Mouse (Mus musculus): Measurements from ENCODE around the gene Cltb. TPM values are rescaled to one million over a fixed set of nuclear protein-coding genes. Genes with fewer than 3 reads are reported as not detected.
A peak's percentile ranks its signal among the peaks of the same experiment; 100 is the strongest.

Gene Cltb
- total RNA-seq, 2 experiments from 2014 or later: 97.1 to 104 TPM

DNA sequence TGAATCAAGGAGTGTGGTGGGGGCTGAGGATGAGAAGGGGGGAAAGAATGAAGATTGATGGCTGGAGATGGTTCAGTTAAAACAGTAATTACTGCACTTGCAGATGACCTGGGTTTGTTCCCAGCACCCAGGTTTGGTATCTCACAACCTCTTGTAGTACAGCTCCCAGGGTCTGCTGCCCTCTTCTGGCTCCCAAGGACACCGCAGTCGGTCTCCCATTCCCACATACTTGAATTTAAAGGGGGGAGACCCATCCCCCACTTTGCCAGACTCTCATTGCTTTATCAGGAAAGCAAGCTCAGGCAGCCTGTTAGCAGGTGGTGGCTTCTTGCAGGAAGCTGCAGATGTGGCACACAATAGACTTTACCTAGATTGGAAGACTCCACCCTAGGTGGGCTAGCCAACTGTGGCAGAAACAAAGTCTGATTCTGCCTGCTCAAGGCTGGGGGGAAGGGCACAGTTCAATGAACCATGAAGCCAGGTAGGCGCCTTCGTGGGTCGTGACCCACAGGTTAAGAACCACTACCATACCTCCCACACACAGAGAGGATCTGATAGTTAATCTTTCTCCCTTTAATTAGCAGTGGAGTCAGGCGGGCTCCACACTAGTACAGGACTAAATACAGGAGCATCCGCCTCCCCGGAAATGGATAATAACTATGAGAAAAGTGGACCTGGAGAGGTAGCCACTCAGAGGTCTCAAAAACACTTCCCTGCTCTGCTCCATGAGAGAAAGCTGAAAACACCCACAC, 45.4 kb downstream of the Cltb start:
- intact Hi-C loops (cut with DNase I): loop anchor here (1.0 to 10.0 kb wide), 3 partner anchors 25 to 261 kb away; partner anchors contain the start of genes Faf2, Higd2a and Nop16
- peak; percentile 61 to 64 for DNase-seq

DNA sequence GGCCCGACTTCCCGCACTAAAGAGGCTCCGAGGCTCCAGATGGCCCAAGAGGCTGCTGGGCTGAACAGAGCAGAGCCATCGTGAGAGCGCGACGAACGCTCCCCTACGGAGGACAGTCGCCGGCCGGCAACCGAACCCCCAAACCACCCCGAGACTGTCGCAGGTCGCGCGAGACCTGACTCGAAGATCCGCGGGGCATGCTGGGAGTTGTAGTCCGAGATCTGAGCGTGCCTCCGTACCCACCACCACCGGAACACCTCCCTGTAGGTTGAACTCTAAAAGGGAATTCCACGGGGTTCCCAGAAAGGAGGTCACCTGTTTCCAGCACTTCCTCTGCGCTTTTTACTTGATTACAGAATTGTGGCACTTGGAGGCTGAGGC, 46.0 kb downstream of the Cltb start, which contains the start of gene 4833439L19Rik:
4833439L19Rik (minus strand) TSS at position 235 of the 381 bp plus-strand sequence.
- intact Hi-C loops (cut with DNase I): loop anchor here (1.0 to 10.0 kb wide), 3 partner anchors 25 to 260 kb away; partner anchors contain the start of genes Faf2, Higd2a and Nop16

DNA sequence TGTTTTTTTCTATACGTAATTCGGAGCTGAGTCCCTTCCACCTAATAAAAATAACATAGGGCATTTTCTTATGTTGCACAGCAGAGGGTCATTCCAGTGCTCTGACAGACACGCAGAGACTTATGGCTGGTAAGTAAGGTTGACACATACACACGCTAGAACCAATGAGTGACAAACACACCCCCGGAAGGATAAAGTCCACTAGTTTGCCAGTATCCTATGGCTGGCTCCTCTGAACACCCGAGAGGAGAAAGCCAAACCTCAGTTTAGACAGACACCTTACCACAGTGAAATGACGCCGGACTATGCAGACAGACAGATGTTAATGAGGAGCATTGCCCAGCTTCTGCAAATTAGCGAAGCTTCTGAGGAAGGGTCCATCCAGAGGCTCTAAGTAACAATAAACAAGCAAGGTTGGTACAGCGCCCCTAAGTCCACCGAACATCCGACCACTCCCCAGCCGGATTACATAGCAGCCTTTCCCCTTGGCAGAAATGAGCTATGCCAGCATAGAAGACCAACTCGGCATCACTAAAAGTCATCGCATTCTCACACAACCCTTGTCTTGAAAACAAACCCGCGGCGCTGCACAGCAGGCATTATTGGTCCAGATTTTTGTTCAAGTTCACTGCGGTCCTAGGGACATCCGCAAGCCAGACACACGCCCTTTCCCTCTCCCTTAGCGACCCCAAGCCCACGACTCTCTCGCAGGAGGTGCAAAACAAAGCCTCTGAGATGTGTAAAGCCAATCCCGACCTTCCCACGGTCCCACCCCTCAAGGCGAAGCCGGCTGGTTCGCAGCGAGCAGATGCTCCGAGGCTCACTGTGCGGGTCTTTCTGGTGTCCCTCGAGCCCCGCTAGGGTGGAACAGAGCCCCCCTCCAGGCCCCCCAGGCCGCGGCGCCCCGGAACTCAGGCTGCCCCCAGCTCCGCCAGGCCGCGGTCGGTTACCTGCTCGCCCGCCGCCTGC, 46.6 kb downstream of the Cltb start:
- intact Hi-C loops (cut with DNase I): loop anchor here (1.0 to 10.0 kb wide), 5 partner anchors 26 to 260 kb away; partner anchors contain the start of genes Faf2, Higd2a, Nop16 and Thoc3
- no peak for DNase-seq

More for the DNA sequence above, 46.0 kb downstream of the Cltb start, which contains the start of gene 4833439L19Rik:
- DNase-seq: peak; percentile 93 to 96

DNA sequence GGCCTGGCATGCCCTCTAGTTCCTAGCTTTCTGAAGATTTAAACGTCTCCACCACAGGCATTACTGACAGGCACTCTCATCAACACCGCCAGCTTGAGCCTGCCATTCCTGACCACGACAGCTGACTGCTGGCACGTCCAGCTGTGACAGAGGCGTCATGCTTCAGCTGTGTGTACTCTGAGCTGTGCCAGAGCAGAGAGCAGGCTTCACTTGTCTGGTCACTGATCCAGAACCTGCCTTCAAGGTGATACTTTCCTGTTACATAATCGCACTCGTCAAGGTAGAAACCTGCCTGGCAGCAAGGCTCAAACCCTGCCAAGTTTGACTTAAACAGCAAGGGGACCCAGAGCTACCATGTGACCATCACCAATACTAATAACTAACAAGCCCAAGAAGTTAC, 48.6 kb downstream of the Cltb start:
- no peak for DNase-seq
- intact Hi-C loops (cut with DNase I): loop anchor here (5.0 to 10.0 kb wide), 3 partner anchors 95 to 258 kb away; partner anchors contain the start of gene Thoc3

DNA sequence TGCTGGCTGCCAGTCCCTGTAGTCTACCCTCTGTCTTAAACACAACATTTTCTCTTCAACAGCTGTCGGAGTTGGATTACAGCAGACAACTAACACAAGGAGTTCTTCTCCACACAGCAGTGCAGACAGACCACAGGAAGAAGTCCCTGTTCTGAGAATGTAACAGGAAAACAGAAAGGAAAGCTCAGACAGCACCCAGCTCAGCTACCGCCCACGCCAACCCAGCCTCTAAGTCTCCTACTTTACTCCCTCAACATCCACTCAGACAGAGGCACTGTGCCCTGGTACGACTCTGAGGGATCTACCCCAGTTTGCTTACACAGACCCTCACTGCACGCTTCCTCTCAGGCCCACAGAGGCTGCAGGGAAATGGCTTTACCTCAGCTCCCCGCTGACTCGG, 50.5 kb downstream of the Cltb start:
- intact Hi-C loops (cut with DNase I): loop anchor here (5.0 to 10.0 kb wide), 3 partner anchors 93 to 256 kb away; partner anchors contain the start of gene Thoc3
- no peak for DNase-seq

DNA sequence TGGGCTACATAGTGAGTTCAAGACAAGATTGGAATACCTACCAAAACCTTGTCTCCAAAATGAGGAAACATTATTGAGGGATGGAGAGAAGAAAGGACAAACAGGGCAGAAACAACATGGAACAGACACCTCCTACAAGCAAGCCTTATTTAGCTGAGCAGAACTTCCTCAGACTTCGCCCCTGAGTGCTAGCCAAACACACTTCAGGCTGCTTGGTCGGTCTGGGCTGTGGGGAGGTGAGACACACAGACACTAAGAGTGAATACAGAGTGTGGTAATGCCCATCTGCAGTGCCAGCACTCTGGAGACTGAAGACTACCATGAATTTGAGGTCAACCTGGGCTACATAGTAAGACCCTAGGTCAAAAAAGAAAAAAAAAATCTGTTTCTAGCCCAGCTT, 51.5 kb downstream of the Cltb start:
- intact Hi-C loops (cut with DNase I): loop anchor here (5.0 to 10.0 kb wide), 3 partner anchors 92 to 255 kb away; partner anchors contain the start of gene Thoc3
- DNase-seq: no peak

DNA sequence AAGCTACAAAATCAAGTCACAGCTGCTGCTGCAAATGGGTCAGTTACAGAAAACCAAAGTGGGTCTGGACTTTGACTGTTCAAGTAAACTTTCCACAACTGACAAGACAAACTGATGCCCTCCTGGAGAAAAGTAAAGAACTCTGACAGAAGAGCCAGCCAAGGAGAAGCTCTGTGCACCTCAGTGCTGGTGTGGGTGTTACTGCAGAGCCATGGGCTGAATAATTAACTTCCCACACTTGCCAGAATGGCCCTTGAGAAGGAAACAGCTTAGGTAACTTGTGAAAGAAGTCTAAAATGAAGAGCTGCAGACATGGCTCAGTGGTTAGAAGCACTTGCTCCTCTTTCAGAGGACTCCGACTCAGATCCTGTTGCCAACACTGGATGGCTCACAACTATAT, 53.5 kb downstream of the Cltb start:
- intact Hi-C loops (cut with DNase I): no loop called here
- no peak for DNase-seq

DNA sequence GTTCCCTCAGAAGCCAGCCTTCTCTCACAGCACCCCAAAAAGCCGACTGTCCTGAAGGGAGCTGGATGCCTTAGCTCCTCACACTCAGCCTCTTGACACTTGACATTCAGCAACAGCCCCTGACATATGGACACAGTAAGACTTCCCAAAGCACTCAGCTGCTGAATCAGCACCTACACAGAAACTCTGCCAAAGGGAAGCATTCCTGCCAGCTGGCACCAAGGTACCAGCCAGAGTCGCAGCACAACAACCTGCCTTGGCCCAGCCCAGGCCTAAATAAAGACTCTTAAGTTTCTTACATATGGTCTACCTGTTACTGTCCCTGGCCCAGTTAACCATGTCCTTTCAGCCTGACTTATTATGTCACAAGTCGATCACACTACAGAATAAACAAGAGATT, 54.3 kb downstream of the Cltb start:
- DNase-seq: peak; percentile 42
- intact Hi-C loops (cut with DNase I): no loop called here

DNA sequence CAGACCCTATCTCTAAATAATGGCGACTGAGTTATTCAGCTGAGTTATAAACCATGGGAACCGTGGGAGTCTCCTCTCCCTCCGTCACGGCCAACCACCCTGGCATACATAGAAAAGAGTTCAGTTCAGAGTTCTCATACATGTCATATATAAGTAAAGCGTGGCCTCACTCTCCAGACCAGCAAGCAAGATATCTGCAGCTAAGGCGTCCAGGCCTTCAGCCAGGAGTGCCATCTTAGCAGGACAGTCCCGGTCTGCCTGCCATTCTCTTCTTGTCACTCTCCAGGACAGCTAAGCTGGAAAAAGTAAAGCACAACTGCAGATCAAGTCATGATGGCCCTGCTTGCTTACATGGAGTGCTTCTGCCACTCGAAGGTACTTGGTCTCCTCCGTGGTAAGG, 55.0 kb downstream of the Cltb start:
- intact Hi-C loops (cut with DNase I): no loop called here
- DNase-seq: no peak

DNA sequence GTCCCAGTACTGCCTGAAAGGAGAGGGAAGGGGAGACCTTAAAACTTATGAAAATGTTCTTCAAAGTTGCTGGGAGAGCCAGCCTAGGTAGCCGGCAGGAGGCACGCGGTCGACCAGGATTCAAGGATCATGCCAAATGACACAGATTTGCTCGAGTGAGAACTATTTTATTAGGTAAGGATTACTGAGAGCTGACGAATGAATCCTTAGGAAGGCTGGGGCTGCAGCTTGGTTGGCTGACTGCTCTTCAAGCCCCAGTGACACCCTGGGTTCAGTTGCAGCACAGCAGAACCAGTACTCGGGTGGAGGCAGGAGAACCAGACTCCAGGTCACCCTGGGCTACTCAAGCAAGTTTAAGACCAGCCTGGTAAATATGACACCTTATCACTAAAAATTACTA, 63.1 kb downstream of the Cltb start:
- no peak for DNase-seq
- intact Hi-C loops (cut with DNase I): no loop called here

Small RNAs within 50 kb of the gene (microRNA-seq; reads per million reads assigned to microRNA genes)
- gene Gm24195 (ENCODE audit: borderline number of aligned reads in 2 of 2): 0 reads per million in 2 experiments

Other genes starting within 250 kb of the Cltb start
- 1 to 10 TPM; 2.3 to 3.3 TPM for gene Cplx2, start 240.0 kb downstream of the Cltb start, total RNA-seq (2021)
- gene Thoc3, start 142.5 kb downstream of the Cltb start, total RNA-seq (2021): 10 to 100 TPM; 18.7 to 21.4 TPM
- 1 to 10 TPM; 1.3 to 2.1 TPM for gene Simc1, start 107.6 kb downstream of the Cltb start, total RNA-seq (2021)
- 10 to 100 TPM; 91.5 TPM for gene 4833439L19Rik, start 45.9 kb downstream of the Cltb start, total RNA-seq (2021)
- gene Arl10, start 36.3 kb downstream of the Cltb start, total RNA-seq (2021): 1 to 10 TPM; 6.8 to 7.3 TPM
- gene Nop16, start 21.3 kb downstream of the Cltb start, total RNA-seq (2021): 10 to 100 TPM; 16.5 to 17.3 TPM
- gene Higd2a, start 21.1 kb downstream of the Cltb start, total RNA-seq (2021): 100 to 1,000 TPM; 194 to 196 TPM
- gene Faf2, start 10.4 kb upstream of the Cltb start, total RNA-seq (2021): 10 to 100 TPM; 21.3 to 23.0 TPM
- gene Rnf44, start 82.6 kb upstream of the Cltb start, total RNA-seq (2021): 10 to 100 TPM; 50.1 to 54.7 TPM
- not detected for gene Cdhr2, start 90.1 kb upstream of the Cltb start, total RNA-seq (2021)
- gene Gprin1, start 138.5 kb upstream of the Cltb start, total RNA-seq (2021): not detected
- gene Sncb, start 155.3 kb upstream of the Cltb start, total RNA-seq (2021): not detected
- gene Eif4e1b, start 172.7 kb upstream of the Cltb start, total RNA-seq (2021): not detected
- 10 to 100 TPM in 1 of 2 experiments, 1 to 10 TPM in 1; 7.6 to 13.0 TPM for gene Tspan17, start 178.0 kb upstream of the Cltb start, total RNA-seq (2021)

Data from heart, postnatal 36 days (tissue).